Mouse (Mus musculus) layer of hippocampus, adult 8-10 months (tissue): Measurements from ENCODE around the gene Gm7792. TPM values are rescaled to one million over a fixed set of nuclear protein-coding genes. Genes with fewer than 3 reads are reported as not detected.
"Not testable (repeated sequence)": the region's sequence is repeated elsewhere in the genome, so short reads cannot be mapped to it uniquely, and the experiment has no call there.

ENCODE experiments used
- DNase-seq, 2 experiments: peaks; one replicate each; pipeline ENCODE4 v3.0.0; 2022; ENCODE audit warnings: low spot score in 2 of 2
- total RNA-seq, 4 experiments: library from RNA; stranded (reverse); gene quantifications; 2 replicates each; pipeline ENCODE4 v1.2.4; 2022

The Gm7792 gene
- total RNA-seq = not detected

GRCm38 (mm10) chr5:93843476-93843875 lies at the start of gene Gm7792:
Gene Gm7792, plus strand, starts transcription at chr5:93843776.
- not testable (repeated sequence) for DNase-seq

Other genes with a start within 250 kb of the Gm7792 start
- gene C87414, start 172.2 kb upstream of the Gm7792 start, total RNA-seq = not detected
- not detected for gene Gm16429, start 85.3 kb downstream of the Gm7792 start, total RNA-seq
- not detected for gene BC061212, start 226.8 kb downstream of the Gm7792 start, total RNA-seq
- gene Gm6351, start 232.6 kb downstream of the Gm7792 start, total RNA-seq = not detected